Mouse (Mus musculus) spleen, adult 2 months (tissue): ENCODE results near the gene Pak7. TPM values are rescaled to one million over a fixed set of nuclear protein-coding genes. Genes with fewer than 3 reads are reported as not detected.
"Not testable (repeated sequence)": the region's sequence is repeated elsewhere in the genome, so short reads cannot be mapped to it uniquely, and the experiment has no call there.

ENCODE experiments used
- DNase-seq, 2 experiments: peaks; one replicate each; pipeline versions ENCODE4 v3.0.0 to v3.0.0-alpha.2; 2012 to 2021; ENCODE audit warnings: low spot score in 2 of 2, low read depth in 1 of 2
- H3K27ac ChIP-seq: fragments of 200-500 bp; 2 replicates; pipeline ENCODE4 v1.5.1; 2012; ENCODE audit warnings: low read length, inconsistent platforms; ENCODE audit not compliant: insufficient read depth
- H3K27me3 ChIP-seq: fragments of 200-500 bp; 2 replicates; pipeline ENCODE4 v1.6.1; 2012; ENCODE audit warnings: mild to moderate bottlenecking, moderate library complexity, low read length, inconsistent platforms; ENCODE audit not compliant: control insufficient read depth, insufficient read depth
- H3K36me3 ChIP-seq: fragments of 200-500 bp; 2 replicates; pipeline ENCODE4 v1.6.1; 2012; ENCODE audit warnings: mild to moderate bottlenecking, low read length, inconsistent platforms; ENCODE audit not compliant: control insufficient read depth, insufficient read depth
- H3K4me1 ChIP-seq: fragments of 200-500 bp; 2 replicates; pipeline ENCODE4 v1.6.1; 2011; ENCODE audit warnings: inconsistent platforms; ENCODE audit not compliant: control insufficient read depth, insufficient read depth, insufficient read length
- H3K4me3 ChIP-seq: fragments of 200-500 bp; 2 replicates; pipeline ENCODE4 v1.5.1; 2011; ENCODE audit warnings: mild to moderate bottlenecking, inconsistent platforms; ENCODE audit not compliant: insufficient read depth, insufficient read length; ENCODE audit errors: extremely low read depth
- CTCF ChIP-seq: fragments of 200-500 bp; IDR thresholded peaks from 2 replicates; pipeline ENCODE4 v1.5.1; 2011; ENCODE audit warnings: mild to moderate bottlenecking, inconsistent platforms; ENCODE audit not compliant: insufficient read depth, insufficient read length, insufficient replicate concordance; ENCODE audit errors: extremely low read depth
- POLR2A ChIP-seq: fragments of 200-500 bp; IDR thresholded peaks from 2 replicates; pipeline ENCODE4 v1.6.1; 2011; ENCODE audit warnings: low read depth, low read length, inconsistent platforms
- WGBS: fragments of 180-500 bp; shearing (Covaris S2); methylation state at CpG from one replicate; pipeline ENCODE4 v1.1.7; 2018; 5-methylcytosine and 5-hydroxymethylcytosine counted together
- polyA plus RNA-seq: library from polyadenylated mRNA; depleted of rRNA; stranded (reverse); fragments of >200 nt; gene quantifications from 2 replicates; pipeline ENCODE4 v1.2.3, GENCODE M21; 2012

Pak7 gene
- polyA plus RNA-seq, 1 experiment = not detected

DNA sequence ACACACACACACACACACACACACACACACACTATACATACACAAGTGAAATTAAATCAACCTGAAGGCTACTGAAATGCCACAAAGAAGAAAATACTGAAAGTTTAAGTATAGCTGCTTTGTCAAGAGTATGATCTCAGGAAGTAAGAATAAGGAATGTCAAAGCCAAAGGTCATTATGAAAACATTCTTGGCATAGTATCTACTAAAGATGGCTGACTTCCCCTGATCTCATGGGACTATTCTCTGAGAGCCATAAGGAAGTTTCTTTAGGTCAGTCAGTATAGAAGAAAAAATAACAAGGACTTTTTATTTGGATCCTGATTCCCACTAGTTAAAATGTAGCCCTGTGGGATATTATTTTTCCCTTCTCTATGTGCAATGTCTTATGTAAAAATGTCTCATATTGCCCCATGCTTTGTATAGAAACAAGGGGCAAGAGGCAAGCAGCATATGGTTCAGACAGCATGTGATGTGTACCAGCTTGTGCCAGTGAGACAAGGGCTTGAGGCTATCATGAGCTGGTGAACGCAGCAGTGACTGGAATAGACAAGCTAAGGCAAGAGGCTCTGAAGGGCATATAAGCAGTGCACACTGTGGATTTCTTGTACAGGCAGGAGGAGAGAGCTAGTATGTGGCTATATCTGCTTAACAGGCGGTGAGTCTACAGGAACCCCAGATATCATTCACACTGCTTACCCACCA is 36.2 kb downstream of the Pak7 start:
- Histone ChIP-seq H3K36me3 (no peaks in the 10 kb centered on the region), H3K4me1 (no peaks in the 10 kb centered on the region), H3K27ac (no peak overlapping the region), H3K4me3 (no peak overlapping the region), H3K27me3 (no peaks in the 10 kb centered on the region)
- TF ChIP-seq CTCF = no peak
- 88% methylated on average over 2 of the region's 2 CpGs for WGBS
- no peak for DNase-seq

DNA sequence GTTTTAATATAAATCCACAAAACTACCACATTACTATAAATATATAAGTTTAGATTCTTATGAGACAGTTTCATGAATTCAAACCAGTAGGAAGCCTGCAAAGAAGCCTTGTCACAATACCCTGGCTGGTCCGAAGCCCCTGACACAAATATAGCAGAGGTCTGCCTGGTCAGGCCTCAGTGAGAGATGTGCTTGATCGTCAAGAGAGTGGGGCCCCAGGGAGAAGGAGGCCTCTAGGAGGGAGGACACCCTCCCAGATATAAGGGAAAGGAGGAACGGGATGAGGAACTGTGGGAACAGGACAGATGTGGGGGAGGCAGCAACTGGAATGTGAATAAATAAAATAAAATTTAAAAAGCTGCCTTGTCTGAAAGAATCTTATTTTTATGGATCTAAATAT is 37.3 kb downstream of the Pak7 start:
- TF ChIP-seq POLR2A = no peak
- no peak for TF ChIP-seq CTCF
- 90% methylated on average over 3 of the region's 3 CpGs for WGBS
- Histone ChIP-seq H3K27me3 (no peaks in the 10 kb centered on the region), H3K4me1 (no peaks in the 10 kb centered on the region), H3K36me3 (no peaks in the 10 kb centered on the region), H3K27ac (no peak overlapping the region), H3K4me3 (no peak overlapping the region)
- DNase-seq = no peak

DNA sequence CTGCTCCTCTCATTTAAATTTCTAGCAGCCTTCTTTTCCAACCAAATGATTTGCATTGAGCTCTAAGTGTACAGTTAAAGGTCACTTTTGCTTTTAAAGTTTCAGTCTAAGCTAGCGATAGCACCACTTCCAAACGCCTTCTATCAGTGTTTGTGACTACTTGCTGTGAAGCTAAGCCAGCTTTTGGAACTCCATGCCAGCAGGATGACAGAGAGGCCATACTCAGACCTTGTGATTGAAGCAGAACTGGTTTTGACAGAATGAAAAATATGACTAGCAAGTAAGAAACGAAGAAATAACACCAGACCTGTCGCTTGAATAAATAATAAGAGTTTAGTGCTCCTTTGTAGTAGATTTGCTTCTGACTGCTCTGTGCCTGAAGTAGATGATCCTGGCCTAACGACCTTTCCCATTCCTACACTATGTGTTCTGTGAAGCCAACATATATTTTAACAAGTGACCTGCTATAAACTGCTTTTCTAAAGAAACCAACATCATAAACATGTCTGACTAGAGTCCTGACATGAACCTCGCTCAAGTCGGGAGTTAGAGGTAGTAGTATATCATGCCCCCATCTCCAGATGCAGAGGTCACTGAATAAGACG is 38.0 kb downstream of the Pak7 start:
- H3K27ac ChIP-seq = no peak overlapping the region
- DNase-seq = no peak
- no peak overlapping the region for H3K4me3 ChIP-seq
- WGBS = 80% methylated on average over 8 of the region's 8 CpGs
- no peaks in the 10 kb centered on the region for H3K36me3 ChIP-seq
- TF ChIP-seq CTCF (no peak), POLR2A (no peak)
- H3K4me1 ChIP-seq = no peaks in the 10 kb centered on the region
- no peaks in the 10 kb centered on the region for H3K27me3 ChIP-seq

DNA sequence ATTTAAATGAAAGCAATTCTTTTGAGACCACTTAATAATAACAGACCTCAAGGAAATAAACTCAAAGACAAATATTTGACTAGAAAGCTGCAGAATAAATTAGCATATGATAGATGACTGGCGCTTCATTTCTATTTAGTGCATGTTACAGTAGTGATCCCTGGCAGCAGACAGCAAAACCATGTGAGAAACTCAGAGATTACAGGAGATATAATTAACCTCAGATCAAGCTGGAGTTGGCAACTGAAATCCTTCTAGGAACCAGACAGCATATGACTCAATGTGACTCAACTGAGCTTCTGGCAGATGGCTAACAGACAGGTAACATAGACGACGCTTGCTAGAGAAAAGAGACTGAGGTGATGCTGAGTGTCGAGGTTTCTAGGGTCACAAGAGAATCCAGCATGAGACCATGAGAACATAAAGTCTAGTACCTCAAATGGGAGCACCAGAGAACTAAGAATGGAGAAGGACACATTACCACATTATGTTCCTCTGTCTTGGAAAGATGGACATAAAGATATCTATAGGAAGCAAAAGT is 43.5 kb downstream of the Pak7 start:
- H3K27me3 ChIP-seq, H3K27ac ChIP-seq, H3K4me1 ChIP-seq, H3K36me3 ChIP-seq, DNase-seq, H3K4me3 ChIP-seq: not testable (repeated sequence)
- 89% methylated on average over 4 of the region's 4 CpGs for WGBS

DNA sequence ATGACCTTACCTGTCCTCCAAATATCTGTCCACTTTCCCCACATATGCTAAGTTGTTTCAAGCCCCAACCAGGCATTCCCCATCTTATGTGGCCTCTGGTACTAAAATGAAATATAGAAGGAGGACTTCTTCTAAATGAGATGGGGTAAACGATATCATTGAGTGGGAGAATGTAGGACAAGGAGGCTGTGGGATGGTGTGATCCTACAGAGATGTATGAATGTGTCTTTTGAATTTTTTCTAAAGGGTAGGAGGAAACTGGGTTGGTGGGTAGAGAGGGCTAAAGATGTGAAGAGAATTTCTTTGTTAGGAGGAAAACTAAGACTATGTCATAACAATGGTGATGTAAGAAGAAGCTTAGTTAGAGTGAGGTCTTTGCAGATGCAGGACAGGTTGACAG is 57.8 kb downstream of the Pak7 start:
- Histone ChIP-seq H3K27ac (no peak overlapping the region), H3K4me1 (no peaks in the 10 kb centered on the region), H3K4me3 (no peak overlapping the region), H3K36me3 (no peaks in the 10 kb centered on the region), H3K27me3 (no peaks in the 10 kb centered on the region)
- TF ChIP-seq POLR2A (no peak), CTCF (no peak)
- no peak for DNase-seq
- 67% methylated on average over 1 of the region's 1 CpGs for WGBS

DNA sequence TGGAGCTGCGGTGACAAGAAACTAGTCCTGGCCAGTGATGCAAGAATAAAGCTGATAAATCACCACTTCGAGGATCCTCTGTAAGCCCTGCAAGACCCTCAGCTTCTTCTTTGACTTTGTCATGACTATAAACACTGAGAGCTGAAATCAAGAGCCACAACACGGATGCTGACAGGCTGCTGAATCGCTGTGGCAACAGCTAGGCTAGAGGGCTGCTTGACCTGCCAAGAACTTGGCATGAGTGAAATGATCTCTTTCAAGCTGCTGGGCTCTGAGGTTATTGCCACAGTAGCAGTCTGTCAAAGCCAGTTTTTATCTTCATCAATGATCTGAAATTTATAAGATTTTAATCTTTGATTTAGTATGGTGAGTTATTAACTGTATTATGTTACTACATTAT is 62.1 kb downstream of the Pak7 start:
- Histone ChIP-seq H3K36me3 (no peaks in the 10 kb centered on the region), H3K27me3 (no peaks in the 10 kb centered on the region), H3K4me1 (no peaks in the 10 kb centered on the region), H3K27ac (no peak overlapping the region), H3K4me3 (no peak overlapping the region)
- no peak for TF ChIP-seq POLR2A
- TF ChIP-seq CTCF = no peak
- WGBS = 72% methylated on average over 4 of the region's 4 CpGs
- DNase-seq = no peak

DNA sequence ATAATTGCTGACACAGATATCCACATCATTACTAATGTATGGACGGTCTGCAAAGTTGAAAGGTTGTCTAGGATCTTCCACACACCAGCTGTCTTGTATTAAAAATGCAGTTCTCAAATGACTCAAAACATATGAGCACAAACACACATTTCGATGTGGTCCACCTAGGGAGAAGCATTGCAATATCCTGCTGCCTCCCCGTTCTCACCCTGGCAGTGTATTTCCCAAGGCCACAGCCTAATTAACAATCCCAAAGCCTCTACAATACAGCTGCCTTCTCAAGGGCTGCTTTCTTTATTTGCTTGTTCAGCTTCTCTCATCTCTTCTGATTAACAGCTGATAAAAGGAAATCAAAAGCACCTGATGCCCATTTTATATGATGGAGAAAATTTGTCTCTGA is 78.5 kb downstream of the Pak7 start:
- no peak for TF ChIP-seq CTCF
- no peak for TF ChIP-seq POLR2A
- no peak for DNase-seq
- WGBS = 86% methylated on average over 3 of the region's 3 CpGs

More for the DNA sequence above, 78.5 kb downstream of the Pak7 start:
- Histone ChIP-seq H3K36me3 (no peaks in the 10 kb centered on the region), H3K27ac (no peak overlapping the region), H3K27me3 (no peaks in the 10 kb centered on the region), H3K4me1 (no peaks in the 10 kb centered on the region), H3K4me3 (no peak overlapping the region)
